Mouse (Mus musculus): ENCODE data around the gene Fgfr3.

GRCm38 (mm10) chr5:33722266-33723018, 968 bp downstream of the Fgfr3 start:
- TF ChIP-seq POLR2A (IDR thresholded peaks at IDR 0.05; ENCODE audit: insufficient read depth, low read length) (no peak), EP300 (IDR thresholded peaks at IDR 0.05; ENCODE audit: insufficient read depth, low read depth, low read length) (no peak), CTCF (IDR thresholded peaks at IDR 0.05; ENCODE audit: low read depth, low read length) (no peak)

Data from ES-Bruce4 (cell line).